Mouse (Mus musculus) midbrain, embryonic 11.5 days (tissue): ENCODE data around the gene Micall1. TPM values are rescaled to one million over a fixed set of nuclear protein-coding genes. Genes with fewer than 3 reads are reported as not detected.

Experiments used
- ATAC-seq: fragments of 200-750 bp; cut with Nextera tagmentation; 2 replicates; pipeline ENCODE4 v1.8.0; 2017; ENCODE audit warnings: moderate TSS enrichment, moderate library complexity; ENCODE audit not compliant: low FRiP score
- DNase-seq: peaks from one replicate; pipeline ENCODE4 v3.0.0; 2015; ENCODE audit warnings: low spot score; ENCODE audit errors: missing footprints
- H3K27ac ChIP-seq: fragments of 300-500 bp; sonication (generic); 2 replicates; pipeline ENCODE4 v1.5.1; 2014; ENCODE audit warnings: low read depth, low read length
- H3K27me3 ChIP-seq: fragments of 300-500 bp; sonication (generic); 2 replicates; pipeline ENCODE4 v1.6.1; 2014; ENCODE audit warnings: mild to moderate bottlenecking, low read length, moderate library complexity, mixed read lengths; ENCODE audit not compliant: control insufficient read depth, insufficient read depth
- H3K36me3 ChIP-seq: fragments of 300-500 bp; sonication (generic); 2 replicates; pipeline ENCODE4 v1.6.1; 2014; ENCODE audit warnings: mild to moderate bottlenecking, low read length, moderate library complexity, mixed read lengths; ENCODE audit not compliant: control insufficient read depth, insufficient read depth
- H3K4me1 ChIP-seq: fragments of 300-500 bp; sonication (generic); 2 replicates; pipeline ENCODE4 v1.6.1; 2014; ENCODE audit warnings: low read length; ENCODE audit not compliant: control insufficient read depth, insufficient read depth
- H3K4me2 ChIP-seq: fragments of 300-500 bp; sonication (generic); 2 replicates; pipeline ENCODE4 v1.6.1; 2014; ENCODE audit warnings: mild to moderate bottlenecking, moderate library complexity
- H3K4me3 ChIP-seq: fragments of 300-500 bp; sonication (generic); 2 replicates; pipeline ENCODE4 v1.5.1; 2014; ENCODE audit warnings: low read depth, low read length
- H3K9ac ChIP-seq: fragments of 300-500 bp; sonication (generic); 2 replicates; pipeline ENCODE4 v1.6.1; 2014; ENCODE audit warnings: low read length
- H3K9me3 ChIP-seq: fragments of 300-500 bp; sonication (generic); 2 replicates; pipeline ENCODE4 v1.6.1; 2016; ENCODE audit warnings: low read length; ENCODE audit not compliant: control insufficient read depth
- WGBS: fragments of 180-500 bp; shearing (Covaris S2); extraction: QIAGEN DNeasy Blood & Tissue Kit; methylation state at CpG from one replicate; pipeline ENCODE4 v1.1.7; 2014; 5-methylcytosine and 5-hydroxymethylcytosine counted together
- polyA plus RNA-seq: library from polyadenylated mRNA; unstranded; fragments of >200 nt; fragmentation: Nextera tagmentation; extraction: Ambion mirVana; gene quantifications from 2 replicates; pipeline ENCODE4 v1.2.1, GENCODE M21; 2014

Micall1 gene
- polyA plus RNA-seq, 1 experiment from 2014 or later = 5.4 TPM

DNA sequence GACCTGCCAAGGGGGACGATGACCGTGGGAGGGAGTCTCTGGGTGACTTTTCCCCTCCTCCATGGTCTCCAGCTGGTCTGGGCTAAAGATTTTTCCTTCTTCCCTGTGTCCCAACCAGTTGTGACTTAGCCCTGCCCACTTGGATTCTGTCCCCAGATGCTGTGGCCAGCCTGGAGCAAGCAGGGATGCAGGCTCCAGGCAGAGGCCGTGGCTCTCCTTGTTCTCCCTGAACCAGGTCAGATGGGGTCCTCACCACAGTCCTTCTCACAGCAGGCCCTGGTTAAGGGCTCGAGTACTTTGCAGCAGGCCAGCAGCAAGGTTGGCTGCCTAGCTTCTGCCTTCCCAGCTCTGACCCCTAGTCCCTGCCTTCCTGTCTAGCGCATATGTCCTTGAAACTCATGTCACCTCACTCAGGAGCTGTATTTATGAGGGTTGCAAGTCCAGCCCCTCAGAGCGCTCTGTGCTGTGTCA lies 24.5 kb downstream of the Micall1 start:
- peaks cover 9% of the 10 kb centered on the region; the same call in 1 of the 2 replicates for H3K36me3 ChIP-seq
- H3K9ac ChIP-seq = no peak overlapping the region
- no peak overlapping the region for H3K4me2 ChIP-seq
- no peak overlapping the region for H3K27ac ChIP-seq
- H3K4me1 ChIP-seq = no peaks in the 10 kb centered on the region
- no peaks in the 10 kb centered on the region for H3K27me3 ChIP-seq
- WGBS = 85% methylated on average over 6 of the region's 6 CpGs
- H3K9me3 ChIP-seq = peaks cover 2% of the 10 kb centered on the region; the same call in 1 of the 2 replicates
- H3K4me3 ChIP-seq = no peak overlapping the region
- no peak for ATAC-seq
- no peak for DNase-seq

- ATAC-seq = no peak
- Histone ChIP-seq H3K27ac (no peak overlapping the region), H3K9me3 (no peaks in the 10 kb centered on the region), H3K4me3 (no peak overlapping the region), H3K9ac (no peak overlapping the region), H3K4me2 (no peak overlapping the region), H3K27me3 (no peaks in the 10 kb centered on the region), H3K36me3 (peaks cover 8% of the 10 kb centered on the region; the same call in 1 of the 2 replicates), H3K4me1 (no peaks in the 10 kb centered on the region)
- WGBS = 87% methylated on average over 9 of the region's 9 CpGs
- no peak for DNase-seq
Observed at GRCm38 (mm10) chr15:79134496-79135270, 26.0 kb downstream of the Micall1 start.

DNA sequence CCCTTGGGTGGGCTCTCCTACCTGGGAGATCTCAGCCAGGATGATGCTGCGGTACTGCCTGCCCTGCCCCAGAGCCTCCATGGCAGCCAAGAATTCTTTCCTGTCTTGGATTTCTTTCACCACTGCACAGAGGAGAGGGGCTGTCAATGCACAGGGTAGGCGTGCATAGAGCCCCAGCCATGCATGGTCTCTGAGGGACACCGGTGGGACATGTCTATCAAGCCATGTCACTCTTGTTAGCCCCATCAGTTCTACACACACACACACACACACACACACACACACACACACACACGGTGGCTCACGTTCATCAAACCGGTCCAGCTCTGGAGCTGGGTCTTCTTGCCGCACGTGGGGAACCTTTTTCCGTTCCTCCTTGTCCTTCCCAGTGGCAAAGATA lies 26.6 kb downstream of the Micall1 start:
- H3K4me2 ChIP-seq = no peak overlapping the region
- H3K27me3 ChIP-seq = no peaks in the 10 kb centered on the region
- DNase-seq (no peak), ATAC-seq (no peak)
- H3K4me1 ChIP-seq = no peaks in the 10 kb centered on the region
- H3K9me3 ChIP-seq = no peaks in the 10 kb centered on the region
- no peak overlapping the region for H3K27ac ChIP-seq
- 87% methylated on average over 9 of the region's 9 CpGs for WGBS
- no peak overlapping the region for H3K9ac ChIP-seq
- no peak overlapping the region for H3K4me3 ChIP-seq
- H3K36me3 ChIP-seq = 0 out of 2 replicates have a peak, but pooled peaks cover 4% of the 10 kb centered on the region

GRCm38 (mm10) chr15:79135783-79136575 lies 27.3 kb downstream of the Micall1 start:
- Histone ChIP-seq H3K27me3 (no peaks in the 10 kb centered on the region), H3K9ac (no peak overlapping the region), H3K27ac (no peak overlapping the region)

DNA sequence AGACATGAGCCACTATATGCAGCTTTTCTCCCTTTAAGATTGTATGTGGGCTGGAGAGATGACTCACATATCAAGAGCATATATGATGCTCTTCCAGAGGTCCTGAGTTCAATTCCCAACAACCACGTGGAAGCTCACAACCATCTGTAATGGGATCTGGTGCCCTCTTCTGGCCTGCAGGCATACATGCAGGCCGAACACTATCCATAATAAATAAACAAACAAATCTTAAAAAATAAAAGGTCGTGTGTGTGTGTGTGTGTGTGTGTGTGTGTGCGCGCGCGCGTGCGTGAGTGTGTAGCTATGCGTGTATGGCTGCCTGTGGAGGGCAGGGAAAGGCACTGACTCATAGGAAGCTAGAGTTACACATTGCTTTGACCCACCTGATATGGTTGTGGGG lies 30.9 kb downstream of the Micall1 start:
- DNase-seq (no peak), ATAC-seq (no peak)
- Histone ChIP-seq H3K9ac (no peak overlapping the region), H3K9me3 (no peaks in the 10 kb centered on the region), H3K4me1 (peaks cover 10% of the 10 kb centered on the region), H3K4me3 (no peak overlapping the region), H3K27ac (no peak overlapping the region), H3K4me2 (no peak overlapping the region), H3K27me3 (no peaks in the 10 kb centered on the region), H3K36me3 (no peaks in the 10 kb centered on the region)
- 62% methylated on average over 10 of the region's 10 CpGs for WGBS

More at GRCm38 (mm10) chr15:79135783-79136575, 27.3 kb downstream of the Micall1 start:
- no peaks in the 10 kb centered on the region for H3K4me1 ChIP-seq
- no peak for DNase-seq
- WGBS = 76% methylated on average over 11 of the region's 11 CpGs
- 0 out of 2 replicates have a peak, but pooled peaks cover 4% of the 10 kb centered on the region for H3K36me3 ChIP-seq
- no peaks in the 10 kb centered on the region for H3K9me3 ChIP-seq
- no peak overlapping the region for H3K4me2 ChIP-seq
- H3K4me3 ChIP-seq = no peak overlapping the region
- no peak for ATAC-seq

DNA sequence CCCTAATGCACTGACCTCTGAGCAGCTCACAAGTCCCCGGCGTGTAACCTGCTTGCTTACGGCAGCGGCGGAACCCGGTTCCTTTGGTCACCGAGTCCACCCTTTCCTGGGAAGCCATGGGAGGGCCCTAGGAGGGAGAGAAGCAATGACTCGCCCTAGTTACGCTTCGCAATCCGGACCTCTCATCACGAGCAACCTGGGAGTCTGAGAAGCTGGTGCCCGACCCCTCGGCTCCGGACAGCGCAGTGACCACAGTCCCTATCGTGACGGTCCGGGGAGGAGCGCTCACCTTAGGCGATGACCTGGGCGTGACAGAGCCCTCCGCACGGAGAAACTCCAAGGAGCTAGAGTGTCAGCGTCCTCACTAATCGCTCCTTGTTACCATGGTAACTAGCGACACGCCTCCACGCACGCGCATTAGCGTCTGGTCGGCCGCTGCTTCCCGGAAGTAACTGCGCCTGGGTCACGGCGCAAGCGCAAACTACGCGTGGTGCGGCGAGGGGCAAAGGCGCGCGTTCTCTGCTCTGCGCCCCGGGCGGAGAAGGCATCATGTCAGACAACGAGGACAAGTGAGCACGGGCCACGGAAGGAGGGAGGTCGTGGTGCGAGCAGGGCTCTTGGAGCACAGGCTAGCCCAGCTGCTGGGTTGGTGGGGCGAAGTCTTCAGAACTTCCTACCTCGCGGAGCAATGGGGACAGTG lies 32.3 kb downstream of the Micall1 start, which contains the start of the genes Polr2f and 1700088E04Rik:
TSS of gene Polr2f (plus strand) at position 144 of the 700 bp plus-strand sequence.
TSS of gene 1700088E04Rik (minus strand) at position 388 of the 700 bp plus-strand sequence.
- WGBS = under 1% methylated on average over 57 of the region's 57 CpGs
- Histone ChIP-seq H3K36me3 (peaks cover 4% of the 10 kb centered on the region), H3K27ac (no peak within 1 kb of the TSS), H3K4me2 (peak within 1 kb of the TSS; percentile 91), H3K9ac (peak within 1 kb of the TSS; percentile 75), H3K9me3 (no peaks in the 10 kb centered on the region), H3K4me3 (peak within 1 kb of the TSS; percentile 65), H3K27me3 (no peaks in the 10 kb centered on the region), H3K4me1 (peaks cover 10% of the 10 kb centered on the region)
- ATAC-seq (peak; percentile 93), DNase-seq (peak; percentile 100)

DNA sequence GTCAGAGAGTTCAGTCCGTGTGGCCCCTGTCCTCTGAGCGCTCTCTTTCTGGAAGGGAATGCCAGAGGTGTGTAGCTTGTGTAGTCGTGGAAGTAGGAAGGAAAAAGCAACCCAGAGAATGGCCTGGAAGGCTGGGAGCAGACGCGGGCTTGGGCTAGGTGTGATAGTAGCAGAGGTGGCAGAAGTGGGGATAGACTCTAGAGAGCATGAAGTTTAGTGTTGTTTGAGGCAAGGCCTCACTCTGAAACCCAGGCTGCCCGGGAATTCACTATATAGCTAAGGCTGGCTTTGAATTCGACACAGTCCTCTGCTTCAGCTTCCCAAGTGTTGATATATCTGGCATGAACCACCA lies 32.8 kb downstream of the Micall1 start:
- H3K36me3 ChIP-seq = peaks cover 7% of the 10 kb centered on the region
- peak overlapping the region; percentile 91 for H3K4me2 ChIP-seq
- H3K9ac ChIP-seq = peak overlapping the region; percentile 75
- H3K27ac ChIP-seq = no peak overlapping the region
- DNase-seq (no peak), ATAC-seq (no peak)
- H3K9me3 ChIP-seq = no peaks in the 10 kb centered on the region
- H3K4me3 ChIP-seq = peak overlapping the region; percentile 65
- H3K27me3 ChIP-seq = no peaks in the 10 kb centered on the region
- 0% methylated on average over 7 of the region's 7 CpGs for WGBS
- peaks cover 10% of the 10 kb centered on the region for H3K4me1 ChIP-seq

DNA sequence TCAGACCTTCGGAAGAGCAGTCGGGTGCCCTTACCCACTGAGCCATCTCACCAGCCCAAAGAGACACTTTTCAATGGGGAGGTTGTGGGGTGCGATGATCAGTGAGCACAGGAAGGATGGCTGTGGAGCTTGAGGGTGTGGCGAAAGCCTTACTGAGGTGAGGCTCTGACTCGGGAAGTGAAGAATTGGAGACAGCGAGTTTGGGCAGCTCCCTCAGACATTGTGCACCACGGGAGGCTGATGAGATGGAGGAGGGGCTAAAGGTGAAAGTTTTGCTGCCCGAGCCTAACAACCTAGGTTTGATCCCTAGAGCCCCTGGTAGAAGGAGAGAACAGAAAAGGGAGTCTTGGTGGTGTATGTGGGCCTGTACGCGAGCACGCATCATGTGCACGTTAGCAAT lies 34.6 kb downstream of the Micall1 start:
- no peaks in the 10 kb centered on the region for H3K27me3 ChIP-seq
- WGBS = 90% methylated on average over 12 of the region's 12 CpGs
- H3K4me2 ChIP-seq = no peak overlapping the region
- H3K9ac ChIP-seq = no peak overlapping the region
- no peak for DNase-seq
- H3K4me1 ChIP-seq = peaks cover 10% of the 10 kb centered on the region
- no peak overlapping the region for H3K27ac ChIP-seq
- ATAC-seq = no peak
- no peaks in the 10 kb centered on the region for H3K9me3 ChIP-seq
- no peak overlapping the region for H3K4me3 ChIP-seq
- peaks cover 20% of the 10 kb centered on the region for H3K36me3 ChIP-seq
